Mouse (Mus musculus): ENCODE measurements around the gene Tef. TPM values are rescaled to one million over a fixed set of nuclear protein-coding genes. Genes with fewer than 3 reads are reported as not detected.

Tef gene
- total and polyA plus RNA-seq, 3 experiments, result 46.7 to 127 (median 76.7) TPM

GRCm38 (mm10) chr15:81818404-81818803 lies 16.2 kb downstream of the Tef start:
- H3K27ac ChIP-seq, result no peak overlapping the region
- H3K9ac ChIP-seq (ENCODE audit: low read depth, low read length), result no peak overlapping the region
- WGBS, result 93% methylated on average over 3 of the region's 3 CpGs
- no peaks in the 10 kb centered on the region for H3K27me3 ChIP-seq (ENCODE audit: control insufficient read depth, insufficient read depth, low read length)
- intact Hi-C loops (cut with DNase I), result no loop called here
- no peak for TF ChIP-seq EP300 (IDR thresholded peaks at IDR 0.05; ENCODE audit: insufficient read depth, low read depth, low read length)
- TF ChIP-seq POLR2A (IDR thresholded peaks at IDR 0.05; ENCODE audit: insufficient read depth, low read depth, low read length), result no peak
- no peak for TF ChIP-seq CTCF (IDR thresholded peaks at IDR 0.05)
- DNase-seq, result no peak
- H3K4me1 ChIP-seq (ENCODE audit: control insufficient read depth, insufficient read depth, low read length), result peaks cover 4% of the 10 kb centered on the region; the same call in 1 of the 2 replicates
- H3K79me2 ChIP-seq (replicated peaks; ENCODE audit: control insufficient read depth, insufficient read depth, low read length), result peaks cover 7% of the 10 kb centered on the region
- H3K4me3 ChIP-seq, result no peak overlapping the region
- H3K36me3 ChIP-seq (ENCODE audit: control insufficient read depth, insufficient read depth, low read length), result peaks cover 15% of the 10 kb centered on the region

GRCm38 (mm10) chr15:81822631-81823030 lies 20.4 kb downstream of the Tef start:
- Histone ChIP-seq H3K4me3 (no peak overlapping the region), H3K27ac (no peak overlapping the region), H3K36me3 (ENCODE audit: control insufficient read depth, insufficient read depth, low read length) (peaks cover 8% of the 10 kb centered on the region), H3K4me1 (ENCODE audit: control insufficient read depth, insufficient read depth, low read length) (no peaks in the 10 kb centered on the region), H3K9ac (ENCODE audit: low read depth, low read length) (no peak overlapping the region), H3K27me3 (ENCODE audit: control insufficient read depth, insufficient read depth, low read length) (no peaks in the 10 kb centered on the region), H3K79me2 (replicated peaks; ENCODE audit: control insufficient read depth, insufficient read depth, low read length) (peaks cover 2% of the 10 kb centered on the region)
- WGBS, result 83% methylated on average over 3 of the region's 3 CpGs
- DNase-seq, result no peak
- TF ChIP-seq EP300 (IDR thresholded peaks at IDR 0.05; ENCODE audit: insufficient read depth, low read depth, low read length) (no peak), POLR2A (IDR thresholded peaks at IDR 0.05; ENCODE audit: insufficient read depth, low read depth, low read length) (no peak), CTCF (IDR thresholded peaks at IDR 0.05) (no peak)
- intact Hi-C loops (cut with DNase I), result no loop called here

DNA sequence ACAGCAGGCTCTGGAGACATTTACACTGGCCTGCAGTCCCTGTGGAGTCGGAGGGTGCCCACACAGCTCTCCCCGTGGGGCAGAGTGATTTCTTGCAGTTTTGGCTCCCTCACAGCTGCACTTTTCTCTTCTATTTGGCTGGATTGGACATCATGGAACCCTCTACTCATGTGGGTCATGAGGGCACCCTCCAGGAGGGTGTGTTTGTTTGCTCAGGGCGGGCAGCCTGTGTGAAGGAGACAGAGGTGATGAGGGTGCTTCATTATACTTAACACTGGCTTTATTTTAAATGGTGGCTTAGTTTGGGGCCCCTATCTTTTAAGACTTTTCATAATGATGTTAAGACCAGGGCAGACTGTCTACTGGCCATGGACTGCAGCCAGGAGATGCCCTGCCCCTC lies 22.6 kb downstream of the Tef start:
- no peak for DNase-seq
- 79% methylated on average over 3 of the region's 3 CpGs for WGBS
- TF ChIP-seq EP300 (IDR thresholded peaks at IDR 0.05; ENCODE audit: insufficient read depth, low read depth, low read length), result no peak
- no peak for TF ChIP-seq CTCF (IDR thresholded peaks at IDR 0.05)
- TF ChIP-seq POLR2A (IDR thresholded peaks at IDR 0.05; ENCODE audit: insufficient read depth, low read depth, low read length), result no peak
- H3K9ac ChIP-seq (ENCODE audit: low read depth, low read length), result no peak overlapping the region
- peaks cover 2% of the 10 kb centered on the region for H3K36me3 ChIP-seq (ENCODE audit: control insufficient read depth, insufficient read depth, low read length)
- intact Hi-C loops (cut with DNase I), result no loop called here
- H3K4me1 ChIP-seq (ENCODE audit: control insufficient read depth, insufficient read depth, low read length), result peaks cover 3% of the 10 kb centered on the region; the same call in 1 of the 2 replicates
- H3K27me3 ChIP-seq (ENCODE audit: control insufficient read depth, insufficient read depth, low read length), result no peaks in the 10 kb centered on the region
- H3K79me2 ChIP-seq (replicated peaks; ENCODE audit: control insufficient read depth, insufficient read depth, low read length), result peaks cover under 1% of the 10 kb centered on the region
- no peak overlapping the region for H3K27ac ChIP-seq
- H3K4me3 ChIP-seq, result no peak overlapping the region

- Histone ChIP-seq H3K4me3 (no peak overlapping the region), H3K27ac (peak overlapping the region; percentile 29), H3K27me3 (ENCODE audit: control insufficient read depth, insufficient read depth, low read length) (no peaks in the 10 kb centered on the region), H3K9ac (ENCODE audit: low read depth, low read length) (no peak overlapping the region), H3K79me2 (replicated peaks; ENCODE audit: control insufficient read depth, insufficient read depth, low read length) (no peaks in the 10 kb centered on the region; the same call in 1 of the 2 replicates), H3K4me1 (ENCODE audit: control insufficient read depth, insufficient read depth, low read length) (peaks cover 9% of the 10 kb centered on the region), H3K36me3 (ENCODE audit: control insufficient read depth, insufficient read depth, low read length) (no peaks in the 10 kb centered on the region)
- no peak for DNase-seq
- TF ChIP-seq CTCF (IDR thresholded peaks at IDR 0.05) (no peak), EP300 (IDR thresholded peaks at IDR 0.05; ENCODE audit: insufficient read depth, low read depth, low read length) (0 out of 2 replicates have a peak, but pooled peaks have one; percentile 17)
- WGBS, result 66% methylated on average over 7 of the region's 7 CpGs
- intact Hi-C loops (cut with DNase I), result no loop called here
These were observed 26.4 kb downstream of the Tef start for GRCm38 (mm10) chr15:81828426-81829207.

DNA sequence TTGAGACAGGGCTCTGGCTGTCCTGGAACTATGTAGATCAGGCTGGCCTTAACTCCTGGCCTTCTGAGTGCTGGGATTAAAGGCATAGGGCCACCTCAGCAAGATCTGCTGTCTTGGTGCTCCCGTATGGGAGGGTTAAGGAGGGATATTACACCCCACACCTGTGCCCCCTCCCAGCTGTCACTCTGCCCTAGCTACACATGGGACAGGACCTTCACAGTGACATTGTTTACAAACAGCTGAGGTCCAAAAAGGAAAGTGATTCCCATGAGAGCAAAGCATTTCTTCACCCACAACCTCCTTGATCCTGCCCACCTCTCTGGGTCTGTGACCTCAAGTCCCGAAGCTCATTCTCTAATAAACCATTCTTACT lies 27.0 kb downstream of the Tef start:
- no peaks in the 10 kb centered on the region for H3K36me3 ChIP-seq (ENCODE audit: control insufficient read depth, insufficient read depth, low read length)
- intact Hi-C loops (cut with DNase I), result no loop called here
- 59% methylated on average over 2 of the region's 2 CpGs for WGBS
- H3K79me2 ChIP-seq (replicated peaks; ENCODE audit: control insufficient read depth, insufficient read depth, low read length), result no peaks in the 10 kb centered on the region; the same call in 1 of the 2 replicates
- no peak for DNase-seq
- H3K4me3 ChIP-seq, result no peak overlapping the region
- H3K27ac ChIP-seq, result peak overlapping the region; percentile 29
- TF ChIP-seq CTCF (IDR thresholded peaks at IDR 0.05) (no peak), EP300 (IDR thresholded peaks at IDR 0.05; ENCODE audit: insufficient read depth, low read depth, low read length) (no peak), POLR2A (IDR thresholded peaks at IDR 0.05; ENCODE audit: insufficient read depth, low read depth, low read length) (no peak)
- peaks cover 13% of the 10 kb centered on the region for H3K4me1 ChIP-seq (ENCODE audit: control insufficient read depth, insufficient read depth, low read length)
- no peaks in the 10 kb centered on the region for H3K27me3 ChIP-seq (ENCODE audit: control insufficient read depth, insufficient read depth, low read length)
- peak overlapping the region; percentile 30; the same call in 1 of the 2 replicates for H3K9ac ChIP-seq (ENCODE audit: low read depth, low read length)

DNA sequence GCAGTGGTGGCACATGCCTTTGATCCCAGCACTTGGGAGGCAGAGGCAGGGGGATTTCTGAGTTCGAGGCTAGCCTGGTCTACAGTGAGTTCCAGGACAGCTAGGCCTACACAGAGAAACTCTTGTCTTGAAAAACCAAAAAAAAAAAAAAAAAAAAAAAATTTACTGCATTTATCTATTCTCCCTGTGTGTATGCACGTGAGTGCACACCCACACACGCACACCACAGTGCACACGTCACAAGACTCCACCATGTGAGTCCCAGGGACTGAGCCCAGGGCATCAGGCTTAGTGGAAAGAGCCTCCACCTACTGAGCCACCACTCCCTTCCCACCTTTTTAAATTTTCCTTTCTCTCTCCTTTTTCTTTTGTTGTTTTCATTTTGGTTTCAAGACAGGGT lies 28.3 kb downstream of the Tef start:
- Histone ChIP-seq H3K79me2 (replicated peaks; ENCODE audit: control insufficient read depth, insufficient read depth, low read length) (no peaks in the 10 kb centered on the region), H3K4me3 (no peak overlapping the region), H3K27me3 (ENCODE audit: control insufficient read depth, insufficient read depth, low read length) (no peaks in the 10 kb centered on the region), H3K36me3 (ENCODE audit: control insufficient read depth, insufficient read depth, low read length) (no peaks in the 10 kb centered on the region), H3K4me1 (ENCODE audit: control insufficient read depth, insufficient read depth, low read length) (peaks cover 18% of the 10 kb centered on the region), H3K9ac (ENCODE audit: low read depth, low read length) (no peak overlapping the region), H3K27ac (no peak overlapping the region; the same call in 1 of the 2 replicates)
- TF ChIP-seq CTCF (IDR thresholded peaks at IDR 0.05) (no peak), EP300 (IDR thresholded peaks at IDR 0.05; ENCODE audit: insufficient read depth, low read depth, low read length) (no peak), POLR2A (IDR thresholded peaks at IDR 0.05; ENCODE audit: insufficient read depth, low read depth, low read length) (no peak)
- intact Hi-C loops (cut with DNase I), result loop anchor here (5.0 kb wide), 1 partner anchor 42 kb away; the partner anchor contains the start of genes Aco2 and Phf5a
- no peak for DNase-seq
- WGBS, result 88% methylated on average over 4 of the region's 4 CpGs
